Mouse (Mus musculus) urinary bladder, adult 18-20 months (tissue): ENCODE measurements around the gene Oser1.

Source experiments
- DNase-seq, 2 experiments: peaks; one replicate each; pipeline ENCODE4 v3.0.0; 2022; ENCODE audit warnings: low spot score in 2 of 2, mixed read lengths in 2 of 2

The Oser1 gene

DNA sequence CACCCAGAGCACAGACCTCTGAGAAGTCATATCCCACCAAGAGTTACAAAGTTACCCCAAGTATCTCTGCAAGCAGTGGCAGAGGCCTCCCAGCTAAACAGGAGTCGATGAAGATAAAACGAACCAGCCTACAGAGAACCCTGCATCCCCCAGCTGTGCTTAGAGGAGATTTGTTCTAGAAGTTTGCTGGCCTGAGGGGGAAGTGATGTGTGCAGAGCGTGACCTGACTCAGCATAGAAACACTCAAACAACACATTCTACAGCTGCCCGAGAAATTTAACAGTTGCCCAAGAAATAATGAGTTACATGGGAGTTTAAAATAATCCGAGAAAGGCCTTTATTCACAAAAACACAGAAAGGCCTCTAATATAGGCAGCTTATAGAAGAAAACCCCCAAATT, 65.8 kb downstream of the Oser1 start:
- DNase-seq, result no peak

DNA sequence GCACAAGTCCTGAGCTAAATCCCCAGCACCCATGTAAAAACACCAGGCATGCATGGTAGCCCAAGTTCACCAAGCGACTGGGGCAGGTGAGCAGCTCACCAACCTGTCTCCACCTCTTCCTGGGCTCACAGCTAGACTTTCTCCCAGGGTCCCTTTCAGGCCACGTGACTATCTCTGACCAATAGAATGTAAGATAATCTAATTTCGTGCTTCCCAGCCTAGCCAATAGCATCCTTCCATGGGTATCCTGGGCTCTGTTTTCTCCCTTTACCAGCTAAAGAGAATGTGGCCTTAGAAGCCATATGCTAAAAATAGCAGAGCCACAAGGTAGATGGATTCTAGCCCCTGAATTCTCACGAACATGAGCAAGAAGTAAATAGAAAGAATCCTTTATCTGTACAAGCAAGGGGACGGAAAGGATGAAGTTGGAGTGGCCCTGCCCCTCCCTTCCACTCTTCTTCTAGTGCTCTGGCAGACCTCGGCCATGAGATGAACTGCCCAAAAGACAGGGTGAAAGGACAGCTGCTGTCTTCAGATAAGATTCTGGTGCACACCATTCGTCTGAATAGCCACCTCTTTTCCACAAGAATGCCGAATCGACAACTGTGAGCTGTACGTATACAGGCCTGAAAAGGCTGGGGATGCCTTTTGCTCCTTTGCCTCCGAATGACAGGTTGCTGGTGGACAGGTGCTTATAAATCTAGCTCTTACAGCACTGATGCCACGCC, 68.2 kb downstream of the Oser1 start:
- no peak for DNase-seq
